Mouse (Mus musculus): ENCODE results near the gene Trappc4.
"Not testable (repeated sequence)": the region's sequence is repeated elsewhere in the genome, so short reads cannot be mapped to it uniquely, and the experiment has no call there.

Trappc4 gene

GRCm38 (mm10) chr9:44408693-44409092 lies 1.3 kb upstream of the Trappc4 start:
- not testable (repeated sequence) for DNase-seq (ENCODE audit: extremely low spot score, low spot score)

GRCm38 (mm10) chr9:44407752-44408097 lies 325 bp upstream of the Trappc4 start:
- no peak for DNase-seq (ENCODE audit: extremely low spot score, low spot score)

GRCm38 (mm10) chr9:44405011-44405410 lies 2.4 kb downstream of the Trappc4 start:
- DNase-seq (ENCODE audit: extremely low spot score, low spot score) = no peak

DNA sequence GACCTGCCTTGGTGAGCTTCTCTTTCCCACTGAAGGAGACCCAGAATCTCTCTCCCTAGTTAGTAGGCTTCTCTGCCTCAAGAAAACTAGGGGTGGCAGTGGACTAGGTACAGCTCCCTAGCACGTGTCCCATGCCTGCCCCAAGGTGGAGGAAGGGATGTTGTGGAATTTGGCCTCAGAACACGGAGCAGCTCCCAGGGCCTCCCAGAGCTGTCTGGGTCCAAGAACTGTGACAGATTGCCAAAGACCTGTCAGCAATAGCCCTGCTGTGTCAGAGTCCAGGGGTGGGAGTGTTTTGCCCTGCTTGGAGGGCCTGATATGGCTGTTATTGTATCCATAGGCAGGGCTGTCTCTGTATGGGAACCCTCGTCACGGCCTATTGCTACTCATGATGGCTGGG lies 6.3 kb downstream of the Trappc4 start:
- no peak for DNase-seq (ENCODE audit: extremely low spot score, low spot score)

- DNase-seq (ENCODE audit: extremely low spot score, low spot score) = no peak
Observed at GRCm38 (mm10) chr9:44399795-44400114, 7.6 kb downstream of the Trappc4 start.

DNA sequence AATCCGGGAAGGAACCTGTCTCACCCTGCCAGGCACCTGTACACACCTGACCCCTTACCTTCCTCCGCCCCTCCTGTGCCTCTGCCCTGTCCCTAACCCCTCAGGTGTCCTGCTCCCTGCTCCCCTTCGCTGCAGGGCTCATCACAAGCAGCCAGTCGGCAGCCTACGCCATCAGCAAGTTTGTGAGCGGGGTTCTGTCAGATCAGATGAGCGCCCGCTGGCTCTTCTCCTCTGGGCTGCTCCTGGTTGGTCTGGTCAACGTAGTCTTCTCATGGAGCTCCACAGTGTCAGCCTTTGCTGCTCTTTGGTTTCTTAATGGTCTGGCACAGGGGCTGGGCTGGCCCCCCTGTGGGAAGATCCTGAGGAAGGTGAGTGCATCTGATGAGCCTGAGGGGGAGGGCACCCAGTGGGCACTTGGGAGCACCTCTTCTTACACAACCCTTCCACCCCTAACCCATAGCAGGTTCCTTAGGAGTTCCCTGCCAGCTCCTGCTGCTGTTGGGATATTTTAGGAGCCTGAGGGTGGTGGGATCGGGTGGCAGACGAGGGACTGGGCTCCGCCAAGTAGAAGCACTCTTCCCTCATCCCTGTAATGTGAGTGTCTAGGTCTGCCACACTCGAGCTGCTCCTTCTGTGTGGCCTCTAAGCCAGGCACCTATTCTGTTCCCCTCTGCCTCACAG lies 8.1 kb downstream of the Trappc4 start:
- DNase-seq (ENCODE audit: extremely low spot score, low spot score) = no peak

- DNase-seq (ENCODE audit: extremely low spot score, low spot score) = no peak
Observed at GRCm38 (mm10) chr9:44398551-44398950, 8.8 kb downstream of the Trappc4 start.

GRCm38 (mm10) chr9:44398087-44398486 lies 9.3 kb downstream of the Trappc4 start:
- DNase-seq (ENCODE audit: extremely low spot score, low spot score) = no peak

DNA sequence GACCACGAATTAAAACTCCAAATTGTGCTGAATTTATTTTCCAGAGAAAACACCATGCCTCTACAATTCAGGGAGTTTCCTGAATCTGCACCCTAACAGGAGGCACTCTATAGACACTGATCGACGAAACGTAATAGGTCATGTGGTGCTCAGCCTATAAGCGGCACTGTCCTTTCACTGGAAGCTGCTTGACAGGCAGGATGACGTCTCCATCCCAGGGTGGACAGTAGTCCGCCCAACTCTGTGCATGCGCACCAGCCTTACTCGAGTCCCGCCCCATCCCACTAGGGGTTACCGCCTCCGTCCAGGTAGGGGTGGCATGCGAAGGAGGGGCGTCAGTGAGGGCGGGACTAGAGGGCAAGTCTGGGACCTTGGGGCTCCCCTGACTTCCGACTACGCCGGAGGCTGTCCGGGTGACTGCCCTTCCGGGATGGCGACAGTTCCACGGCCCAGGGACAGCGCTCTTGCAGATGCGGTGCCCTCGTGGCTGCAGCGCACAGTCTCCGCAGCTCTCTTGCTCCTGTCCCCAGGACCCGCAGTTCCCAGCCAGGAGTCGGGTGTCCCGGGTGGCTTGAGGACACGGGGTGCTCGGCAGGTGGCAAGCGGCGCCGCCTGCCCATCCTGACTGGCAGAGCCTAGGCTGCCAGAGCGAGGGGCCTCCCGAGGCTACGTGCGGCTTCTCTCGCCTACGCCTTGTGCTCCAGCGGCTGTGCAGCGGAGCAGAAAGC lies 10.6 kb downstream of the Trappc4 start, which contains the start of gene Slc37a4:
Slc37a4 (plus strand) TSS at position 169 of the 728 bp plus-strand sequence.
- peak; percentile 87 for DNase-seq (ENCODE audit: extremely low spot score, low spot score)

DNA sequence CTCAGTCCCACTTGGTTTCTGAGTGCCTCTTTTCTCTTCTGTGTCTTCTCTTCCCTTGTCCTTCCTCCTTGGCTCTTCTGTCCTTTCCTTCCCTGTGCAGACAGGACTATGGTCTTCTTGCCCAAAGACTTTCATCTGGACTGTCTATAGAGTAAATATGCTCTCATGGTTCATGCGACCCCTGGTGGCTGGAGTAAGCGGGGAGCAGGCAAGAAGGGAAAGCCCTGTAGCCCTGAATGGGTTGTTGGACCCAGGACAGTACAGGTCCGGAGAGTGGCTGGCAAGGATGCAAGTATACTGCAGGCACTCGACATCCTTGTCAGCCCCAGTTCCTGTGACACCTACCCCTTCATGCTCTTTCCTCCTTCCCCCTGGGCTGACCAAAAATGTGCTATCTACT lies 15.9 kb downstream of the Trappc4 start:
- DNase-seq (ENCODE audit: extremely low spot score, low spot score) = peak; percentile 71

DNA sequence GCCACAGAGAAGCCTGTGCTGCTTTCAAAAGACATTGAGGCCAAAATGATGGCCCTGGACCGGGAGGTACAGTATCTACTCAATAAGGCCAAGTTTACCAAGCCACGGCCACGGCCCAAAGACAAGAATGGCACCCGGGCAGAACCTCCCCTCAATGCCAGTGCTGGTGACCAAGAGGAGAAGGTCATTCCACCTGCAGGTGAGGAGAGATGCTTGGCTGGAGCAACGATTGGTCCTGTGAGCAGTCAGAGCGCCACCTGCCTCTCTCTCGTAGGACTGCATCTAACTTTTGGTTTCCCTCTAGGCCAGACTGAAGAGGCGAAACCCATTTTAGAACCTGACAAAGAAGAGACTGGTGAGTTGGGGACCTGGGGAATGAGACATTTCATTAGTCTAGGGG lies 18.1 kb downstream of the Trappc4 start:
- no peak for DNase-seq (ENCODE audit: extremely low spot score, low spot score)

DNA sequence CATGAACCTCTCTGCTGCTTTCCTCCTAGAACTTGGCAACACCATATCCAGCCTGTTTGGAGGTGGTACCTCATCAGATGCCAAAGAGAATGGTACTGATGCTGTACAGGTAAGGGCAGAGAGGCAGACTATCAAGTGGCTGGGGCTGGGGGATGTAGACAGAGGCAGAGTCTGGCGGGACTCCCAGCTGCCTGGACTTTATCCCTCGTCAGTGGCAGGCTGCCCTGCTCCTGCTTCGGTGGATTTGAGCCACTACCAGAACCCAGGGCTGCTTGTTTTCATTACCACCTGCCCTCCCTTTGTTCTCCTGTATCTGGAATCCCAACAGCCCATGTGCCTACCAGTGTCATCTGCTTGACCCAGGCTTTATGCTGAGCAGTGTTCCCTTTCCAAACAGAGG lies 20.2 kb downstream of the Trappc4 start:
- no peak for DNase-seq (ENCODE audit: extremely low spot score, low spot score)

DNA sequence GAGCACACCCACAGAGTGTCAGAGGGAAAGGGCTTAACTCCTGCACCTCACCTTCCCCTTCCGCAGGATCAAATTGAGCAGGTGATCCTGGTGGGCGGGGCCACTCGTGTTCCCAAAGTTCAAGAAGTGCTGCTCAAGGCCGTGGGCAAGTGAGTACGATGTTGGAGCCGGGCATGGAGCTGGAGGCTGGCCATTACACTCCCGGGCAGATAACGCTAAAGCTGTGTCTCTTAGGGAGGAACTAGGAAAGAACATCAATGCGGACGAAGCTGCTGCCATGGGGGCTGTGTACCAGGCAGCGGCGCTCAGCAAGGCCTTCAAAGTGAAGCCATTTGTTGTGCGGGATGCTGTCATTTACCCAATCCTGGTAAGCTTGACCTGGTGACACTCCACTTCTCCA lies 22.8 kb downstream of the Trappc4 start:
- DNase-seq (ENCODE audit: extremely low spot score, low spot score) = no peak

DNA sequence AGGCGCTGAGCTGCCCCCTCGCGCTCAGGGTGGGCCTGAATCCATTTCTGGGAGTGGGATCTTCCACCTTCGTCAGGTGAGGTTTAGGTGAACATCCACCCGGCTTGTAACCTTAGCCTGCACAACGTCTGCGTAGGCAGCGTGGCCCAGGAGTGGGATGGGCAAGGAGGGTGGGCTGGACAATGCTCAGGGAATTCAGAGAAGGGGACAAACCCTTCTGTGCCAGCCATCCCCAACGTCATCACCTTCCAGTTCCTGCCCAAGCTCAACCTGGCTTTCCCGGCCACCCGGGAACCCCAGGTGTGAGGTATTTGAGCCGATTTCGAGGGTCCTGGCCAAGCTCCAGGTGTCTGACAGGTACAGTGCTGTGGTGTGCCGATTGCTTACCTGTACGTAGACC lies 27.5 kb downstream of the Trappc4 start:
- no peak for DNase-seq (ENCODE audit: extremely low spot score, low spot score)

DNA sequence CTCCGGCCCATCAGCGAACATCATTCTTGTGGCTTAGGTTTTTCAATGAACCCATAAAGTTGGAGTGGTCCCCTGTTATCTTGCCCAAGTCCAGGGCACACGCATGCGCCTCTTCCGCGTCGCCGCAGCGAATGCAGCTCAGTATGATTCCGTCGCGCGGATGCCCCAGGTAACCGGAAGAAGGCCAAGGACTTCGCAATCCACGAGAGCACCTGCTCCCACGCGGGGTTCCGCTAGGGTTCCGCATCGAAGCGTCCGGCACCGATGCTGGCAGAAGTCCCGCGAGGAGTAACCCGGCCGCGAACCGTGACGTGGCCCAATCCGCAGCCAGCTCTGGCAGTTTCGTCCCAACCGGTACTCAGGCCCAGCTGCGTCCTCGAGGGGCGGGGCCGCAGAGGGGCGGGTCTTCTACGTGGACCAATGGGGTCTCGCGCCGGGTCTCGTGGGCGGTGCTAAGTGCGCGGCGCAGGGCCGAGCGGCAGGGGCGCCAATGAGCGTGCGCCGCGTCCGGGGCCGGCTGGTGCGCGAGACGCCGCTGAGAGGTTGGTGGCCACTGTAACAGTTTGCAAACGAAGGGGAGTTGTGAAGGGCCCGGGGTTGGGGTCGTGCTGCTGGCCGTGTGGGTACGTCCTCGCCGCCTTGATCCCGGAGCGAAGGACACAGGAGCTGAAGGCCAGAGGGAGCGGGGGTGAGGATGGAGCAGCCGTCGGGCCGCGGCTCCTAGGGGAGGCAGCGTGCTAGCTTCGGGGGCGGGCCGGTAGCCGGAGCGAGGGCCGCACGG lies 28.2 kb downstream of the Trappc4 start, which contains the start of gene Hyou1:
Hyou1 (plus strand) TSS at position 437 of the 781 bp plus-strand sequence.
- peak; percentile 100 for DNase-seq (ENCODE audit: extremely low spot score, low spot score)

DNA sequence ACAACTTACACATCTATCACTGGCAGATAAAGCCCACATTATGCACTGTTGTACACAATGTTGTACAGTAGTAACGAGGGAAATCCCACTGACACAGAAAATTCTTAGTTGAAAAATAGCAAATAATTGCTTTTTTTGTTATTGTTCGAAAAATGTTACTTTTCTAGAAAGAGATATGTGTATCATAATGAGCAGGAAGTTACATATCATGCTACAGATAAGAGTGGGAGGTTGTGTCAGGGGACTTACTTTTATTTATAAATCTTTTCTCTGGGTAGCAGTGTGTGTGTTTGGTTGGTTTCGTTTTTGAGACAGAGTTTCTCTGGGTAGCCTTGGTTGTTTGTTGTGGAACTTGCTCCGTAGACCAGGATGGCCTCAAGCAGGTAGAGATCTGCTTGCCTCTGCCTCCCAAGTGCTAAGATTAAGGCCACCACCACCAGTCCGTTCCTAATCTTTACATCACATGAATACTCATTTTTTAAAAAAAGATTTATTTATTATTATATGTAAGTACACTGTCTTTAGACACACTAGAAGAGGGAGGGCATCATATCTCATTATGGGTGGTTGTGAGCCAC lies 29.2 kb downstream of the Trappc4 start:
- no peak for DNase-seq (ENCODE audit: extremely low spot score, low spot score)

DNA sequence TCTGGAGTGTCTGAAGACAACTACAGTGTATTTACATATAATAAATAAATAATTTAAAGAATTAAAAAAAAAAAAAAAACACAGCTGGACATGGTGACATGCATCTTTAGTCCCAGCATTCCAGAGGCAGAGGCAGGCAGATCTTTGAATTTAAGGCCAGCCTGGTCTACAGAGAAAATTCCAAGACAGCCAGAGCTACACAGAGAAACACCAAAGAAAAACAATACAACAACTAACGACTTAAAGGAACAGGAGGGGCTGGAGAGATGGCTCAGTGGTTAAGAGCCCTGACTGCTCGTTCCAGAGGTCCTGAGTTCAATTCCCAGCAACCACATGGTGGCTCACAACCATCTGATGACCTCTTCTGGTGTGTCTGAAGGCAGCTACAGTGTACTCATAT lies 30.1 kb downstream of the Trappc4 start:
- DNase-seq (ENCODE audit: extremely low spot score, low spot score) = not testable (repeated sequence)

DNA sequence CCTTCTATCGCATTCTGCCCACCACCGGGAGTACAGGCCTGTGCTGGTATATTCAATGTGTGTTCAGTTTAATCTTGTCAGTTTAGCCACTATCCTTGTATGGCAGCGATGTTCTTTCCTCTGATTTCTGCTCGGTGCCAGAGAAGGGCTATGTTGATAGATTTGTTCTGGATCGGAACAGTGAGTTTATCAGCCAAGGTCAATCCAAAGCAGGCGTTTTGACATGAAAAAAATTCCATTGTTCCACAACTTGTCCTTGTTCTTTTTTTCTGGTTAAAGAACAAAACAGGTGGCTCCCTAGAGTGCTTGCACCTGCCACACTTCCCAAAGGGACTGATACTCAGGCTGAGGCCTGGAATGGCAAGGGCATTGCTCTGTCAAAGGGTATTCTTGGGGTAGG lies 31.3 kb downstream of the Trappc4 start:
- DNase-seq (ENCODE audit: extremely low spot score, low spot score) = no peak

DNA sequence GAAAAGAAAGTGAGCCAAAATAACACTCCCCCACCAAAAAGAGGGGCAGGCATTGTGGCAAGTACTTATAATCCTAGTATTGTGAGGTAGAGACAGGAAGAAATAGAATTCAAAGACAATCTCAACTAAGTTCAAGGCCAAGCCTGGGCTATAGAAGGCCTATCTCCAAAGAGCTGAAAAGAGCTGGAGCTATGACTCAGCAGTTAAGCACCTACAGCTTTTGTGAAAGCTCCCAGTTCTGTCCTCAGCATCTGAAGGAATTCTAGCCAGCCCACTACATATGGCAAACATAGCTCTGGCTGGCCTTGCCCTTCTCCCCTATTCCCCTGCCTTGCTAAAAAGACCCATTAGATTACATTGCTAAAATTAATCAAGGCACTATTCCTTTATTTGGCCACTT lies 34.0 kb downstream of the Trappc4 start:
- DNase-seq (ENCODE audit: extremely low spot score, low spot score) = no peak

DNA sequence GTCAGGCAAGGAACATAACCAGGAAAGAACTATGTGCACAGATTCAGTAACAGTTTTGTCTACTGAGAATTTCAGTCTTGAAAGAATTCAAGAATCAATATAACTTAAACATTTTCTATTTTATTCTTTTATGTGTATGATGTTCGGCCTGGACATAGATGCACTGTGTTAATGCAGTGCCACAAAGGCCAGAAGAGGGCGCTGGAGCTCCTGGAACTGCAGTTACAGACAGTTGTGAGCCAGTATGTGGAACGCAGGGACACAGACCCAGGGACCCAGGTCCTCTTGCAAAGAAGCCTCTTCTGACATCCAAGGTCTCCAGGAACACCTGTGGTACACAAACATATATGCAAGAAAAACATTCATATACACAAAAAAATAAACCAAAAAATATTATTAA lies 42.9 kb downstream of the Trappc4 start:
- DNase-seq (ENCODE audit: extremely low spot score, low spot score) = no peak

GRCm38 (mm10) chr9:44361931-44362330 lies 45.5 kb downstream of the Trappc4 start:
- not testable (repeated sequence) for DNase-seq (ENCODE audit: extremely low spot score, low spot score)
